Mouse (Mus musculus) CH12.LX (cell line): ENCODE results near the gene Gm37240. TPM values are rescaled to one million over a fixed set of nuclear protein-coding genes. Genes with fewer than 3 reads are reported as not detected.

Experiments used
- DNase-seq: peaks from one replicate; pipeline ENCODE4 v3.0.0-alpha.2; 2013; ENCODE audit errors: extremely low read depth
- H3K27ac ChIP-seq: 2 replicates; pipeline ENCODE4 v1.5.1; 2012; ENCODE audit warnings: low read depth, mild to moderate bottlenecking, control low read depth, moderate library complexity; ENCODE audit not compliant: insufficient read depth
- H3K27me3 ChIP-seq: replicated peaks from 2 replicates; pipeline ENCODE3; 2012; ENCODE audit warnings: inconsistent platforms
- H3K36me3 ChIP-seq, 2 experiments: replicated peaks in 1 of 2; 2 replicates each; pipeline versions ENCODE3 to v1.6.1; 2012; ENCODE audit warnings: inconsistent platforms in 1 of 2, low read length in 1 of 2, mild to moderate bottlenecking in 1 of 2, mixed read lengths in 1 of 2, moderate library complexity in 1 of 2; ENCODE audit not compliant: control insufficient read depth in 1 of 2, insufficient read depth in 1 of 2
- H3K4me1 ChIP-seq, 2 experiments: 2 replicates each; pipeline ENCODE4 v1.6.1; 2012; ENCODE audit warnings: inconsistent platforms in 1 of 2, moderate library complexity in 1 of 2; ENCODE audit not compliant: insufficient read depth in 2 of 2, control insufficient read depth in 1 of 2
- H3K4me2 ChIP-seq: 2 replicates; pipeline ENCODE4 v1.6.1; 2012; ENCODE audit warnings: low read depth, mild to moderate bottlenecking, control low read depth; ENCODE audit not compliant: poor library complexity, insufficient read depth, severe bottlenecking
- H3K4me3 ChIP-seq, 3 experiments: fragments of 150-350 bp in 1 of 3; sonication (generic) in 1 of 3; replicated peaks in 1 of 3; 2 replicates each; pipeline versions ENCODE3 to v1.5.1; 2011 to 2012; ENCODE audit warnings: low read depth in 2 of 3, low read length in 2 of 3, mild to moderate bottlenecking in 2 of 3, moderate library complexity in 2 of 3, control low read depth in 1 of 3, improper control_type of control experiment in 1 of 3, inconsistent platforms in 1 of 3, mixed read lengths in 1 of 3; ENCODE audit not compliant: poor library complexity in 1 of 3
- H3K79me2 ChIP-seq: replicated peaks from 2 replicates; pipeline ENCODE4 v1.6.1; 2012; ENCODE audit warnings: mild to moderate bottlenecking, moderate library complexity; ENCODE audit not compliant: control insufficient read depth, poor library complexity, insufficient read depth, severe bottlenecking; ENCODE audit errors: extremely low read depth
- H3K9ac ChIP-seq: 2 replicates; pipeline ENCODE4 v1.6.1; 2012; ENCODE audit warnings: low read depth, mild to moderate bottlenecking, control low read depth, moderate library complexity; ENCODE audit not compliant: insufficient read depth
- H3K9me3 ChIP-seq: replicated peaks from 2 replicates; pipeline ENCODE3; 2012; ENCODE audit warnings: low read length, inconsistent platforms, mixed read lengths
- E2F4 ChIP-seq: IDR thresholded peaks from 2 replicates; pipeline ENCODE4 v1.6.1; 2011; ENCODE audit warnings: low read depth, low read length, improper control_type of control experiment; ENCODE audit not compliant: insufficient replicate concordance
- ELF1 ChIP-seq: IDR thresholded peaks from 2 replicates; pipeline ENCODE4 v1.6.1; 2014; ENCODE audit warnings: low read depth, mild to moderate bottlenecking, inconsistent platforms, low read length, improper control_type of control experiment
- ETS1 ChIP-seq: conservative IDR thresholded peaks from 2 replicates; pipeline ENCODE4 v1.6.1; 2012; ENCODE audit warnings: low read depth, mild to moderate bottlenecking, inconsistent platforms, low read length, improper control_type of control experiment, moderate library complexity
- MAFK ChIP-seq: IDR thresholded peaks from 2 replicates; pipeline ENCODE4 v1.6.1; 2011; ENCODE audit warnings: low read length, improper control_type of control experiment; ENCODE audit not compliant: insufficient replicate concordance
- MAZ ChIP-seq: IDR thresholded peaks from 2 replicates; pipeline ENCODE4 v1.6.1; 2012; ENCODE audit warnings: low read depth, mild to moderate bottlenecking, inconsistent platforms, low read length, improper control_type of control experiment, moderate library complexity
- MEF2A ChIP-seq: IDR thresholded peaks from 2 replicates; pipeline ENCODE4 v1.6.1; 2014; ENCODE audit warnings: low read depth, mild to moderate bottlenecking, inconsistent platforms, low read length, improper control_type of control experiment, borderline replicate concordance
- MYC ChIP-seq: IDR thresholded peaks from 2 replicates; pipeline ENCODE4 v1.6.1; 2011; ENCODE audit warnings: low read depth, mild to moderate bottlenecking, improper control_type of control experiment, low read length
- NRF1 ChIP-seq: IDR thresholded peaks from 2 replicates; pipeline ENCODE4 v1.6.1; 2014; ENCODE audit warnings: low read depth, mild to moderate bottlenecking, inconsistent platforms, low read length, improper control_type of control experiment, moderate library complexity
- PAX5 ChIP-seq: IDR thresholded peaks from 2 replicates; pipeline ENCODE4 v1.6.1; 2012; ENCODE audit warnings: low read length, inconsistent platforms, mixed read lengths
- POLR2AphosphoS2 ChIP-seq: IDR thresholded peaks from 2 replicates; pipeline ENCODE4 v1.6.1; 2011; ENCODE audit warnings: low read depth, low read length, improper control_type of control experiment
- RAD21 ChIP-seq: IDR thresholded peaks from 2 replicates; pipeline ENCODE4 v1.6.1; 2011; ENCODE audit warnings: low read depth, mild to moderate bottlenecking, low read length, improper control_type of control experiment, moderate library complexity
- RCOR1 ChIP-seq: conservative IDR thresholded peaks from 2 replicates; pipeline ENCODE4 v1.6.1; 2012; ENCODE audit warnings: low read depth, mild to moderate bottlenecking, inconsistent platforms, low read length, improper control_type of control experiment
- TBP ChIP-seq: conservative IDR thresholded peaks from 2 replicates; pipeline ENCODE4 v1.6.1; 2011; ENCODE audit warnings: low read depth, low read length, improper control_type of control experiment
- USF1 ChIP-seq: IDR thresholded peaks from 2 replicates; pipeline ENCODE4 v1.6.1; 2014; ENCODE audit warnings: low read depth, mild to moderate bottlenecking, inconsistent platforms, low read length, improper control_type of control experiment
- USF2 ChIP-seq: conservative IDR thresholded peaks from 2 replicates; pipeline ENCODE4 v1.6.1; 2011; ENCODE audit warnings: low read depth, low read length, improper control_type of control experiment
- ZC3H11A ChIP-seq: IDR thresholded peaks from 2 replicates; pipeline ENCODE4 v1.6.1; 2012; ENCODE audit warnings: low read depth, mild to moderate bottlenecking, inconsistent platforms, low read length, improper control_type of control experiment
- ZKSCAN1 ChIP-seq: IDR thresholded peaks from 2 replicates; pipeline ENCODE4 v1.6.1; 2012; ENCODE audit warnings: low read depth, inconsistent platforms, low read length, improper control_type of control experiment, borderline replicate concordance
- ZNF384 ChIP-seq: IDR thresholded peaks from 2 replicates; pipeline ENCODE4 v1.6.1; 2012; ENCODE audit warnings: low read depth, low read length, improper control_type of control experiment, inconsistent platforms
- dilution Hi-C: fragments of 300-500 bp; cut with MboI; formaldehyde crosslinking; loops from 2 replicates; pipeline ENCODE4 v1.14.3; 2020; ENCODE audit warnings: low sequenced_read_pairs; ENCODE audit not compliant: extremely low pct_unique_long_range_greater_than_20kb, extremely low pct_ligation_motif_present
- in situ Hi-C: fragments of 300-500 bp; cut with MboI; formaldehyde crosslinking; loops from 3 replicates; pipeline ENCODE4 v1.14.3; 2019; ENCODE audit warnings: low sequenced_read_pairs, low pct_ligation_motif_present, low pct_unique_long_range_greater_than_20kb, mixed read lengths
- polyA plus RNA-seq: library from polyadenylated mRNA; unstranded; fragments of >175 nt; gene quantifications from 2 replicates; pipeline ENCODE4 v1.2.1, GENCODE M21; 2012; ENCODE audit warnings: low read depth; ENCODE audit not compliant: insufficient read length
- total RNA-seq, 2 experiments: library from RNA; depleted of rRNA; stranded (reverse); fragments of 300-350 nt in 1 of 2; fragments of >200 nt in 1 of 2; gene quantifications; 2 replicates each; pipeline ENCODE4 v1.2.3; 2012 to 2014

Gene Gm37240
- total and polyA plus RNA-seq, 3 experiments = 0.08 to 0.19 (median 0.14) TPM

DNA sequence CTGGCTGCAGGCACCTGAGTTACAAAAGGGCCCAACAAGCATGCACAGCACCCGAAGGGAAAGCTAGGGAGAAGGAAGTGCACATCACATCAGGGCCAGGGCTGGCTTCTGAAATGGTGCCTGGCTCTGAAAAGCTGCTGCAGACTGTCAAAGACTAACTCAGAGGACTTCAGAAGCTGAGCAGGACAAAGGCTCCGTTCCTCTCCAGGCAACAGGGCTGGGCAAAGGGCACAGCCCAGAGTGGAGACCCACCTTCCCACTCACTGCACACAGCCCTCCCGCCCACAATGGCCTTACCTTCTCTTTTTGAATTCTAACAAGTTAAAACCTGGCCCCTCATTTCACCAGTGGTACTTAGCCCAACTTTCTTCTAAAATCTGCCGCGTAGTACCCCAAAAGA, 223.5 kb downstream of the Gm37240 start:
- Histone ChIP-seq H3K4me3 (no peak overlapping the region), H3K9ac (no peak overlapping the region), H3K27me3 (no peaks in the 10 kb centered on the region), H3K79me2 (no peaks in the 10 kb centered on the region), H3K9me3 (no peaks in the 10 kb centered on the region), H3K4me1 (peaks cover 0 to 5% of the 10 kb centered on the region in 2 experiments; a peak in 2 of 4 replicates), H3K4me2 (no peak overlapping the region), H3K27ac (no peak overlapping the region), H3K36me3 (no peaks in the 10 kb centered on the region)
- DNase-seq = no peak
- dilution Hi-C loops (no loop called here), in situ Hi-C loops (no loop called here)
- no peak for TF ChIP-seq POLR2AphosphoS2
- TF ChIP-seq RAD21 = no peak
- TF ChIP-seq PAX5 = no peak
- TF ChIP-seq RCOR1 = no peak
- no peak for TF ChIP-seq ETS1
- TF ChIP-seq TBP = no peak
- TF ChIP-seq ELF1 = no peak
- TF ChIP-seq USF1 = no peak
- no peak for TF ChIP-seq ZKSCAN1
- no peak for TF ChIP-seq NRF1
- TF ChIP-seq MEF2A = no peak
- TF ChIP-seq ZNF384 = no peak

DNA sequence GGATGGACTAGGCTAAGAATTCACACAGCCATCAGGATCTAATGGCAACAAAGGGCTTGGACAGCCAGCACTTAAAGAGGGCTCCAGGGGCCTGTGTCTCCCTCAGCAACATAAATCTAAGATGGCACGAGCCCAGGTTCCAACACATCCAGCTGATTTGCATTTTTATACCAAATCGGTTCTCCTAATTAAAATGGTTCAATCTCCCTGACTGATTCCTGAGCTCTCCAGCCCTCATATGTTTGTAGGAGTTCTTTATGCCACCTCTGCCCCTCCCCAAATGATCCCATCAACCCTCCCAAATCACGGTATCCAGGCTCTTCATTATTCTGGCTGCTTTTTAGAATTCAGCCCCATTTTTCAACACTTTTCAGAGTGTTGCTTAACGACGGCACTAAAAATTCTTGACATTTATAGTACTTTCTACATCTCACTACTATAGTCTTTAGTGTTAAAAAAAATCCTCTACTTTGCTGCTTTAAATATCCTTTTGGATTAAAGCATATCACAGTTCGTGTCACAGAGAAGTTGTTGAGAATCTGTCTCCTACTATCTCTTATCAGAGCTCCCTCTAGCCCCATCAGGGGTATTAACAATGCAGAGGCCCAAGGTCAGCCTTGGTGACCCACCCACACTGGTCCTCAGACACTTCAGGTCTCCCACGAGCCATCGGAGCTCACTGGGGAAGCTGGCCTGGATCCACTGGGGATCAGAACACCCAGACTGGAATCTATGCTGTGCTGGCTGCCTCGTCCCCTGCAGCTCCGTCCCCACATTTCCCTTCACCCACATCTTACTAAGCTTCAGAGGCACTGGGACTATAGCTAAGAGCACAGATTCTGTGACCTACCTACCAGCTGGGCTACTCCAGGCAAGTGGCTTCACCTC, 225.1 kb downstream of the Gm37240 start:
- Histone ChIP-seq H3K27me3 (no peaks in the 10 kb centered on the region), H3K27ac (no peak overlapping the region), H3K36me3 (peaks cover 0 to under 1% of the 10 kb centered on the region in 2 experiments), H3K4me3 (no peak overlapping the region), H3K79me2 (no peaks in the 10 kb centered on the region), H3K9me3 (no peaks in the 10 kb centered on the region), H3K9ac (no peak overlapping the region), H3K4me2 (no peak overlapping the region), H3K4me1 (peaks cover 0 to 11% of the 10 kb centered on the region in 2 experiments; a peak in 3 of 4 replicates)
- TF ChIP-seq ZC3H11A (no peak), E2F4 (no peak), USF2 (no peak), MYC (no peak), MAFK (no peak), MAZ (no peak)
- in situ Hi-C loops (no loop called here), dilution Hi-C loops (no loop called here)
- no peak for DNase-seq
